Mouse (Mus musculus): Measurements from ENCODE around the gene Gcgr. TPM values are rescaled to one million over a fixed set of nuclear protein-coding genes. Genes with fewer than 3 reads are reported as not detected.
A peak's percentile ranks its signal among the peaks of the same experiment; 100 is the strongest.

Gene Gcgr
- total and polyA plus RNA-seq, 2 experiments from 2014 or later: 0.22 TPM; not detected in 1

- Histone ChIP-seq H3K27me3 (ENCODE audit: insufficient read depth, low read length) (no peaks in the 10 kb centered on the region), H3K9me3 (ENCODE audit: low read length) (no peaks in the 10 kb centered on the region), H3K4me1 (ENCODE audit: insufficient read depth) (peaks cover 13% of the 10 kb centered on the region), H3K27ac (ENCODE audit: low read depth, low read length) (no peak overlapping the region), H3K36me3 (ENCODE audit: insufficient read depth) (peaks cover 30% of the 10 kb centered on the region), H3K4me2 (ENCODE audit: low read depth) (no peak overlapping the region), H3K4me3 (ENCODE audit: low read depth, low read length) (no peak overlapping the region), H3K9ac (no peak overlapping the region)
- DNase-seq: no peak
- peak; percentile 27; the same call in 1 of the 2 replicates for TF ChIP-seq CTCF (IDR thresholded peaks at IDR 0.05; ENCODE audit: low read depth)
- ATAC-seq: no peak
- WGBS: 57% methylated on average over 2 of the region's 2 CpGs
Observed at GRCm38 (mm10) chr11:120547469-120547868, 17.0 kb downstream of the Gcgr start.

GRCm38 (mm10) chr11:120548214-120548613 lies 17.7 kb downstream of the Gcgr start:
- Histone ChIP-seq H3K4me2 (ENCODE audit: low read depth) (peak overlapping the region; percentile 84), H3K4me3 (ENCODE audit: low read depth, low read length) (peak overlapping the region; percentile 91; the same call in 1 of the 2 replicates), H3K9me3 (ENCODE audit: low read length) (no peaks in the 10 kb centered on the region), H3K27me3 (ENCODE audit: insufficient read depth, low read length) (no peaks in the 10 kb centered on the region), H3K36me3 (ENCODE audit: insufficient read depth) (peaks cover 22% of the 10 kb centered on the region), H3K27ac (ENCODE audit: low read depth, low read length) (no peak overlapping the region), H3K9ac (peak overlapping the region; percentile 90), H3K4me1 (ENCODE audit: insufficient read depth) (peaks cover 13% of the 10 kb centered on the region)
- DNase-seq: no peak
- no peak for TF ChIP-seq CTCF (IDR thresholded peaks at IDR 0.05; ENCODE audit: low read depth)
- WGBS: 88% methylated on average over 3 of the region's 3 CpGs
- no peak for ATAC-seq

DNA sequence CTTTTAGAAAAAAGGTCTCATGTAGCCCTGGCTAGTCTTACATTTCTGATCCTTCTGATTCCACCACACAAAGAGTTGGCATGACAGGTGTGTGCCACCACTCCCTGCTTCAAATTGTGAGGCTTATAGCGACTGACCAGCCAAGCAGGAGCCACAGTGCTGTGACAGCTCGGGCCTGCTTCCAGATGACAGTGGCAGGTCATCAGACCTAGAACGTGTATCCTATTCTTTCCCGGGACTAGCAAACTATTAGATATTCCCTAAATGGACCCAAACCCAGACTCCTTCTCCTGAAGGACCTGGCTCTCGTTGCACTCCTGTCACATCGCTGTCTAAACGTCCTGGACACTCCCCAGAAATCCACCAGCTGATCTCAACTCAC lies 18.3 kb downstream of the Gcgr start:
- no peaks in the 10 kb centered on the region for H3K9me3 ChIP-seq (ENCODE audit: low read length)
- no peak for TF ChIP-seq CTCF (IDR thresholded peaks at IDR 0.05; ENCODE audit: low read depth)
- H3K9ac ChIP-seq: peak overlapping the region; percentile 90
- no peaks in the 10 kb centered on the region for H3K27me3 ChIP-seq (ENCODE audit: insufficient read depth, low read length)
- H3K36me3 ChIP-seq (ENCODE audit: insufficient read depth): peaks cover 17% of the 10 kb centered on the region
- peak overlapping the region; percentile 91 for H3K4me3 ChIP-seq (ENCODE audit: low read depth, low read length)
- 22% methylated on average over 7 of the region's 7 CpGs for WGBS
- H3K4me1 ChIP-seq (ENCODE audit: insufficient read depth): peaks cover 13% of the 10 kb centered on the region
- H3K27ac ChIP-seq (ENCODE audit: low read depth, low read length): peak overlapping the region; percentile 81
- ATAC-seq (no peak), DNase-seq (no peak)
- peak overlapping the region; percentile 84 for H3K4me2 ChIP-seq (ENCODE audit: low read depth)

DNA sequence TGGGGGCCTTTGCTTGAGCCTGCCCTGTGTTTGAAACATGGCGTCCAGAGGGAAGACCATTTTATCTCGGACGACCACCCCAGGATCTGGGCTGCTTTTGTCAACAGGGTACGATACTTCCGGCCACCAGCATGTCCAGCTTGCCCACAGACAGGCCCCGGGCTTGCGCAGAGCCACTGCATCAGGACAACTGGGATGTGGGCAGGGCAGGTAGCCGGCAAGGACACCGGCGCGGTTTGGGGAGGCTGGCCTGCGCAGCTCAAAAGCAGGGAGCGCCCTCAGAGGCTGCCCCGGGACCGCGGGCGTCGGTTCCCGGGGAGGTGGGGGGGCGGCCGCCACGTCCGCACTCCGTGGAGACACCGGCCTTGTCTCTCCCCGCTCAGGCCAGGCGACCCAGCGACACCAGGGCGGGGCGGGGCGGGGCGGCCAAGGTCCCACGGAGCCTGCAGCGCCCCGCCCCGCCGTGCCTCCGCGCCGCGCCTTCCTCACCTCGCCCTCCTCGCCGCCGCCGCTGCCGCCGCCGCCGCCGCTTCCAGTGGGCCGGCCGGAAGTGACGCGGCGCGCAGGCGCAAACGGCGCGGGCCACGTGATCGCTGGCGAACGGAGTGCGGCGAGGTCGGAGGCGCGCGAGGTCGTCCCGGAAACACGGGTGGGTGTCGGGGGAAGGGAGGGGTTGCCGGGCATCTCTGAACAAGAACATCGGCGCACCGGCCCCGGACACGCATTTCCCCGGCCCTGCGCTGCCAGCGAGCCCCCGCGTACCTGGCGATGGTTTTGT lies 18.9 kb downstream of the Gcgr start, which contains the start of gene Mcrip1:
TSS of gene Mcrip1 (minus strand) at position 560 of the 778 bp plus-strand sequence.
- ATAC-seq: peak; percentile 96
- TF ChIP-seq CTCF (IDR thresholded peaks at IDR 0.05; ENCODE audit: low read depth): no peak
- H3K27ac ChIP-seq (ENCODE audit: low read depth, low read length): peak within 1 kb of the TSS; percentile 81
- under 1% methylated on average over 84 of the region's 87 CpGs for WGBS
- peak within 1 kb of the TSS; percentile 91 for H3K4me3 ChIP-seq (ENCODE audit: low read depth, low read length)
- no peaks in the 10 kb centered on the region for H3K9me3 ChIP-seq (ENCODE audit: low read length)
- H3K4me2 ChIP-seq (ENCODE audit: low read depth): peak within 1 kb of the TSS; percentile 84
- DNase-seq: peak; percentile 94
- peaks cover 12% of the 10 kb centered on the region for H3K36me3 ChIP-seq (ENCODE audit: insufficient read depth)
- peaks cover 13% of the 10 kb centered on the region for H3K4me1 ChIP-seq (ENCODE audit: insufficient read depth)
- peak within 1 kb of the TSS; percentile 90 for H3K9ac ChIP-seq
- H3K27me3 ChIP-seq (ENCODE audit: insufficient read depth, low read length): no peaks in the 10 kb centered on the region

GRCm38 (mm10) chr11:120549986-120550809 lies 19.7 kb downstream of the Gcgr start:
- no peak for TF ChIP-seq CTCF (IDR thresholded peaks at IDR 0.05; ENCODE audit: low read depth)
- peak overlapping the region; percentile 81 for H3K27ac ChIP-seq (ENCODE audit: low read depth, low read length)
- H3K9ac ChIP-seq: peak overlapping the region; percentile 90
- 74% methylated on average over 11 of the region's 11 CpGs for WGBS
- H3K4me2 ChIP-seq (ENCODE audit: low read depth): peak overlapping the region; percentile 84
- H3K9me3 ChIP-seq (ENCODE audit: low read length): no peaks in the 10 kb centered on the region
- DNase-seq: no peak
- H3K27me3 ChIP-seq (ENCODE audit: insufficient read depth, low read length): no peaks in the 10 kb centered on the region
- H3K4me3 ChIP-seq (ENCODE audit: low read depth, low read length): peak overlapping the region; percentile 91
- peak; percentile 18; the same call in 1 of the 2 replicates for ATAC-seq
- peaks cover 13% of the 10 kb centered on the region for H3K4me1 ChIP-seq (ENCODE audit: insufficient read depth)
- H3K36me3 ChIP-seq (ENCODE audit: insufficient read depth): peaks cover 6% of the 10 kb centered on the region; the same call in 1 of the 2 replicates

GRCm38 (mm10) chr11:120550810-120551440 lies 20.4 kb downstream of the Gcgr start, which contains the start of gene Ppp1r27:
TSS of gene Ppp1r27 (minus strand) at chr11:120551132.
- Histone ChIP-seq H3K4me1 (ENCODE audit: insufficient read depth) (peaks cover 13% of the 10 kb centered on the region), H3K27me3 (ENCODE audit: insufficient read depth, low read length) (no peaks in the 10 kb centered on the region), H3K4me3 (ENCODE audit: low read depth, low read length) (peak within 1 kb of the TSS; percentile 91), H3K36me3 (ENCODE audit: insufficient read depth) (peaks cover 4% of the 10 kb centered on the region; the same call in 1 of the 2 replicates), H3K27ac (ENCODE audit: low read depth, low read length) (no peak within 1 kb of the TSS), H3K9me3 (ENCODE audit: low read length) (no peaks in the 10 kb centered on the region), H3K4me2 (ENCODE audit: low read depth) (peak within 1 kb of the TSS; percentile 84), H3K9ac (peak within 1 kb of the TSS; percentile 90)
- DNase-seq (no peak), ATAC-seq (no peak)
- WGBS: 96% methylated on average over 28 of the region's 28 CpGs
- TF ChIP-seq CTCF (IDR thresholded peaks at IDR 0.05; ENCODE audit: low read depth): no peak
